Mouse (Mus musculus): Measurements from ENCODE around the gene Emilin2.

The Emilin2 gene

DNA sequence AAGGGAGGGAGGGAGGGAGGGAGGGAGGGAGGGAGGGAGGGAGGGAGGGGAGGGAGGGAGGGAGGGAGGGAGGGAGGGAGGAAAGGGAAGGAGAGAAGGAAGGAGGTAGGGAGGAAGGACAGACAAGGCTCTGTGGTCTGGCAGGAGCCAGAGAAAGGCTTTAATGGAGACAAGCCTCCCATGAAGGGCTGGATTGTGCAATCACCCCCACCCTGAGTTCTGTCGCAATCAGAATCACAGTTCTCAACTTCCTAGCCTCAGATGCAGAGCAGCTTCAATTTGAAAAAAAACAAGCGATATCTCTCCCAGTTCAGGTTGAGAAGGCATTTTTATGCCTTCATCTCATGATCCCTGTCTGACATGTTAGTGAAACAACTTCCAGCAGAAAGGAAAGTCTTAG, 11.4 kb downstream of the Emilin2 start:
- no peak for DNase-seq (ENCODE audit: low read depth, low spot score)

DNA sequence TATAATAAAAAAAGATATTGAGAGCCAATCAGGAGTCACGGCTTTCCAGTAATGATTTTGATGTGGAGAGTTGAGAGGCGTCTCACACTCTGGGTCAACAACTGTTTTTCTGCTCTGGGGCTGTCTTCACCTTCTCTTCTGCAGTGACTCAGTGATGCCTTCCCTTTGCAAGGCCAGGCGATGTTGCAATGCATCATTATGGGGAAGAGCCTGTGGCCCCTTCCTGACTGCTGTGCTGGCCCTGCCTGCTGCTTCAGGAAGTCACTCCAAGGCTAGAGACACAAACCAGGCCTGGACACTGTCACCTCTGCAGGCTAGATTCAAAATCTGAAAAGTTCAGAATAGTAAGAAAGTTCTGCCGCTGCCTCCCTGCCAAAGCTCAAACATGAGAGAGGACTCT, 11.9 kb downstream of the Emilin2 start:
- DNase-seq (ENCODE audit: low read depth, low spot score) = no peak

DNA sequence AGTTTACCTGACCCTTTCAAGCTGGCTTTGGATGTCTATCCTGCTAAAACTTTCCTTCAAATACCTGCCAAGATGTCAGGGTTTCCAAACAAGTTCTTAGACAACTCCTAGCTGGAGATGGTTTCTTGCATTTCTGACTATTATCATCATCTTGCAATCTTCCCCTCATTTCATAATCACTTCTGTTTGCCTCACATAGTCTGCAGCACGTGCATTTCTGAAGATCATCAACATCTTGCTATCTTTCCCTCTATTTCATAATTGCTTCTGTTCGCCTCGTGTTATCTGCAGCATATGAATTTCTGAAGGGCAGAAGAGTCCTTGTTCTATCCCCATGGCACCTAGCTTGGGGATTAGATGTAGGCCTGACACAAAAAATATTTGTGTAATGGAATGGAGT, 17.2 kb downstream of the Emilin2 start:
- DNase-seq (ENCODE audit: low read depth, low spot score) = no peak

DNA sequence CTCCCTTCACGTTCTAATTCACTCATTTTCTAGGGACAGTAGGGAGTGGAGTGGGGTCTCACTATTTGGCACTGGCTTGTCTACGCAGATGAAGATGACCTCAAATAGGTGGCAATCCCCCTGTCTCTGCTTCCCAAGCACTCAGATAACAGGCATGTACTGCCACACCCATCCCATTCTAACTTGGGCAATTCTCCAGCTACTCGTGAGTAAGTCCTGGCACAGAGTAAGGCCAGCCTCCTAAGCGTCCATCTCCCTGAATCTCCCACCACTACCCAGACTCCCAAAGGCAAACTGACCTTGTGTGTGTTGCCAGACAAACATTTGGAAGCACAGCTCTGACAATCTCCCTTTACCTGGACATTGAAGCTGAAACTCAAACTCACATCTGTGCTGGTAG, 18.9 kb downstream of the Emilin2 start:
- DNase-seq (ENCODE audit: low read depth, low spot score) = no peak

DNA sequence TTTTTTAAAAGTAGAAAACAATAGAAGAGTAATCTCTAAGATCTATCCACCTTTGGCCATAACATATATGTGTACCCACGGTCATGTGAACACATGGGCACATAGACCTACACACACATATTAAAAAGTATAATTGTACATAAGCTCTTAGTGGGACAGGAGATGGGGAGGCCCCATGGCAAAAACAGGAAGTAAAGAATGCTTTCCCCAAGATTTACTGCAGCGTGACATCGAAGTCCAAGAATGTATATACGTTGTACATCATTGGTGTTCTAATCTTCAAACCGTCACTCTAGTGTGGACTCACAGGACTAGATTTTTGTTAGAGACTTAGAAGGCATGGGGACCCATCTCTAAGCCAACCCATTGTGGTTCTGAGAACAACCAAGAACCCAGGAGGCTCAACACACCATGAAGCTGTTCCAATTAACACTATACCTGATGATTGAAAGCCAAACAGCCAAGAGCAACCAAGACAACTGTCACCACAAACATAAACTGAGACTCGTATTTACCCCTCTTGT, 19.8 kb downstream of the Emilin2 start:
- no peak for DNase-seq (ENCODE audit: low read depth, low spot score)

DNA sequence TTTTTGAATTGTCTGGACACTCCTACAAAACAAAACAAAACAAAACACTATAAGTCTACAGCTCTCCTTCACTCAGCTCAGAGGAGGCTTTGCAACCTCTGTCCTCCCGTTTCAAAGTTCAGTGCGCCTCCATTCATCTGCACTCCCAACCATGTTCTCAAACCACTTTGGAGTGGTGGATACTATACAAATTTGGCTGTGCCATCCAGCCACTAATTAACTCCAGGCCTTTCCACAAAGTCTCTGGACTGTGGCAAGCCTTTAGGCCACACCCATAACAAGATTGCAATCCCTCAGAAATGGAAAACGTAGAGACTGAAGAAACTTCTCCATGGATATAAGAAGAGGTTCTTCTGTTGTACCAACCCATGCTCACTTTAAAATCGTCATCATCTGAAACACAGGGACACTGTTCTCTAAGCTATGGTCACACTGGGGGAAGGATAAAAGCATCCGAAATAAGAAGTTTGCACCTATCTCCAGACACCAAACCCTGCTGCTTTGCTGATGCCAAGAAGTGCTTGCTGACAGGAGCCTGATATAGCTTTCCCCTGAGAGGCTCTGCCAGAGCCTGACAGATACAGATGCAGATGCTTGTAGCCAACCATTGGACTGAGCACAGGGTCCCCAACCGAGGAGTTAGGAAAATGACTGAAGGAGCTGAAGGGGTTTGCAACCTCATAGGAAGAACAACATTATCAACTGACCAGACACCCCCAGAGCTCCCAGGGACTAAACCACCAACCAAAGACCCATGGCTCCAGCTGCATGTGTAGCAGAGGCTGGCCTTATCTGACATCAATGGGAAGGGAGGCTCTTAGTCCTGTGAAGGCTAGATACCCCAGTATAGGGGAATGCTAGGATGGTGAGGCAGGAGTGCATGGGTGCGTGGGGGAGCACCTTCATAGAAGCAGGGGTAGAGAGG, 21.0 kb downstream of the Emilin2 start:
- DNase-seq (ENCODE audit: low read depth, low spot score) = no peak

DNA sequence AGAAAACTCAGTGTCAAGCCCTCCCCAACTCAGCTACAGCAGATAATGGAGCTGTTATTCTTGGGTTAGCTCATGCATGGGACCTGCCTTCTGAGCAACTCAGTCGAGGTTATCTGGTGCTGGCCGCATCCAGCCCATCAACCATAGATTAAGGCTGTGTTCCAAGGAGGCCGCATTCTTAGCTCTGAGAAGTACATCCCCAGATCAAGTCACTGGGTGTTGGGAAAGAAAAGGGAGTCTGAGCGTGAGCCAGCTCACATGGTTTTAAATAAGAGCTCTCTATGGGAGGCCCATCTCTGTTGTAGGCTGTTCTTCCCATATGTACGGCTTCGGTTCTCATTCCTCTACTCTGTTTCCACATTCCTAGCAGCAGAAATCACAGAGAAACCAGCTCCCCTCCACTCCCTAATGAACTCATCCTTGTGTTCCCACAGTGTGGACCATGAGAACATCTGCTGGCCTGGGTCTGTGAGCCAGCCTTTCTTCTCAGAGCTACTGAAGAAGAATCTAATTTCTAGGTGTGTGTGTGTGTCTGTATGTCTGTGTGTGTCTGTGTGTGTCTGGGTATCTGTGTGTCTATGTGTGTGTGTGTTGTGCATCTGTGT, 22.1 kb downstream of the Emilin2 start:
- DNase-seq (ENCODE audit: low read depth, low spot score) = no peak

DNA sequence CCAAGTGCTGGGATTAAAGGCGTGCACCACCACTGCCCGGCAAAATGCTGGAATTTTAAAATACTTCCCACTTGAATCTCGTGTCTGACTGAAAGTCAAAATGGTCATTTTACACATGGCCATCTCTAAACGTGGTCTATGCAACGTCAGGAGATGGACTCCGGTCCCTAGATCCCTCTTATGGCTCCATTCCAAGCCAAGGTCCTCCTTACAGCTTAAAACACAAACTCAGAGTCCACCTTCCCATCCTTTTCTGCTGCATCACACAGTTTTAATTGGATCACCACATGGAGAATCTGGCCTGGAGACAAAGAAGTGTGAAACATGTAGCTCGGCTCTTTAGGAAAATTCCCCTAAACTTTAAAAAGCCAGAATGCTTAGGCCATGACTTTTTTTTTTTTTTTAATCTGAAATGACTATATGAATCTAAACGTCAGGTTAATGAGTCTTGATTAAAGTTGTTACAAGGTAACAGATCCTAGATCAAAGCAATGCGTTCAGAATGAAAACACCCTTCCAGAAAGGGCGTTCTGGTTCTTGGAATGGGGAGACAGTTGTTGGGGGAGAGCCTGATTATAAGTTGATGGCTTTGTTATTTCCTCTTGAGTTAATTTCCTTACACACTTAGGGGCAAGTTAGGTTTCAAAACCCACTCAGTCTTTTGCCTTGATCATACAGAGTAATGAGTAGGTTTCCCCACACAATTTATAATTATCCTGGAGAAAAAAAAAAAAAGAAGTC, 22.8 kb downstream of the Emilin2 start:
- DNase-seq (ENCODE audit: low read depth, low spot score) = no peak

DNA sequence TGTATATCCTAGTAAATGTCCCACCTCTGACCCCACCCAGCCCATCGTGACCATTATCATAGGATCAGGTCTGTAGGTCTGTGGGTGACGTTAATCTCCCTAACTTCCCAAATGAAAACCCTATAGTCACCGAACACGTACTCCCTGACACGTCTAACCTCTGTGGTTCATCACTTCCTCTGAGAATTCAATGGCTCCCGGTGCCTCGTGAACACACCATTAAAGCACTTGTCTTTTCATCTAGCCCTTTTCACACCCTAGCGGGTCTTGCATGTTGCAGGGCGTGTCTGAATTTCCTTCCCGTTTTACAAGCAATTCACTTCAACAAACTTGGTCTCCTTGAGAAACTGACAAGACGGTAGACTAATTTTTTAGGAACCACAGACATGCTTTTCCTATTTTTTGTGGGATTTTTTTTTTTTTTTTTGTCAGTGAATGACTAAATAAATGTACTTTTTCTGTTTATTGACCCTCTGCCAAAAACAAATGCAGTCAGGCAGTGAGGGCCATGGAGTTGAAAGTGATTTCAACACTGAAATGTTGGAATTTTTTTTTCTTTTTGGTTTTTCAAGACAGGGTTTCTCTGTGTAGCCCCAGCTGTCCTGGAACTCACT, 23.5 kb downstream of the Emilin2 start:
- no peak for DNase-seq (ENCODE audit: low read depth, low spot score)

DNA sequence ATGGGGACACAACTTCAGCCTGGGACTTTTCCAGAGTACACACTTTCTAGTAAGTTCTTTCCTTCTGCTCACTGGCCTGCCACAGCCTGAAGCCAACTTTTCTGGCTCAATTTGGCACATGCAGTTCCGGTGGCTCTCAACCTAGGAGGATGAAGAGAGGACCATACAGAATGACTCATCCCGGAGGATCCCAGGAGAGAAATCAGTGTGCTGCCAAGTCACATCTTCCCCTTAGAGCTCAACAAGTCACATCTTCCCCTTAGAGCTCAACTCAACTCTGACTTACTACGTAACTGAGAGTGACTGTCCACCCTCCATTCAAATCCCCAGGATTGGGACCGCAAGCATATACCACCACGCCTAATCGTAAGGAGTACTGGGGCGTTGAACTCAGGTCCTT, 24.2 kb downstream of the Emilin2 start:
- no peak for DNase-seq (ENCODE audit: low read depth, low spot score)

DNA sequence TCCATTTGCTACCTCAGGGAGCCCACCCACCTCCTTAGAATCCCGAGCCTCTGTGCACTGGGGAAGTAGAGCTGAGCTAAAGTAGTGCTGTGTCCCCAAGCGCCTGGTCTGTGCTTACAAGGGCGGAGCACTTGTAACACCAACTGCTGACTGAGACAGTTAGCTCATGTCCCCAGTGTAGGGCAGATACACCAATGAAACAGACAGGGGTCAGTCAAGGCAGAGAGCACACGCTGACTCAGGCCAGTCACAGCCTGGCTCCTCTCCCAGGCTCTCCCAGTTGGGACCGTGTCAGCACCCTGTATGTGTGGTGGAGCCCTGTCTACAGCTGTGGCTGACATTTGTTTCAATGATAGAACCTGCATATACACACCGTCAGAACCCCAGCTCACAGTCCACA, 25.8 kb downstream of the Emilin2 start:
- no peak for DNase-seq (ENCODE audit: low read depth, low spot score)

DNA sequence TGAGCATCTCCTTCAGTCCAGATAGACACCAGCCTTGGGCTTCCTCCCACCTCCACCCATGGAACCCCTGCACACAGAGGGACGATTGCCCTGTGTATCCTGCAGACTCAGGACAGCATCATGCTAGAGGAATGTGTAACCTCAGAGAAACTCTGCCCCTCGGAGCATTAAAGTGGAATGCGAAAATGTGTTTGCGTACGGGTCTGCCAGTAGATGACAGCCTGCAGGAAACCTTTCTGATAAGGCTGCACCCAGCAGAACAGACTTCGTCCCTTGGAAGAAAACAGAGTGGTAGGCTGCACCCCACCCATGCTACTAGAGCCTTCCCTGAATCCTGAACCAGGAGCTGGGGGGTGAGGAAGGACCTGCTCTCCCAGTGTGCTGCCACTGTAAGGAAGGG, 26.9 kb downstream of the Emilin2 start:
- DNase-seq (ENCODE audit: low read depth, low spot score) = no peak

DNA sequence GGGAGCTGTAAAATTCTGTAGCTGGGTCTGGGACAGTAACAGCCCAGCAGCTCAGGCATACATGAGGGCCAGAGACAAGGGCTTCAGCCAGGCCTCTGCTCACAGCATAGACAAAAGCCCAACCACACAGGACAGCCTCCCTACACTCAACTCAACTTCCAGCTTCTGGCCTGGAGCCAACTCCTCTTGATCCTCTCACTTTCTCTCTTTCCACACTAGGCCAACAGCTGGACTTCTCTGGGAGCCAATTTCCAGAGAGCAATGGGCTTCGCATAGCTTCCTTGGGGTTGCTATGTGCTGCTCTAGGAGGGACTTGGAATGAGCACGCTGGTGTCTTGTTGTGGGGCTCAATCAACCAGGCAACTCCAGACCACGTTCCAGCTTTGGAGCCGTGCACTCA, 28.5 kb downstream of the Emilin2 start:
- no peak for DNase-seq (ENCODE audit: low read depth, low spot score)

DNA sequence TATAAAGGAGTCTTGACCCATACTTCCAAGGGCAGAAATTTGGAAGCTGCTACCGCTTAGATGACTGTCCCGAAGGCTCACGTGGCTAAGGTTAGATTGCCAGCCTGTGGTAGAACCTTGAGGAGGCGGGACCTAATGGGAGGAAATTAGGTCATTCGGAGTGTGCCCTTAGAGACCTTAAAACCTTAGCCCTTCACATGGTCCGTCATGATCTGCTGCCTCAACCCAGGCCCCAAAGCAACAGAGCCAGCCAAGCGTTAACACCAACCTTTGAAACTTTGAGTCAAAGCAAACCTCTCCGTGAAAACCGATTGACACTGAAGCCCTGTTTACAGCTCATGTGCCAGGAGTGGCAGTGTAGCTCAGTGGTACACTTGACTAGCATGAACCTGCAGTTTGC, 29.1 kb downstream of the Emilin2 start:
- no peak for DNase-seq (ENCODE audit: low read depth, low spot score)

DNA sequence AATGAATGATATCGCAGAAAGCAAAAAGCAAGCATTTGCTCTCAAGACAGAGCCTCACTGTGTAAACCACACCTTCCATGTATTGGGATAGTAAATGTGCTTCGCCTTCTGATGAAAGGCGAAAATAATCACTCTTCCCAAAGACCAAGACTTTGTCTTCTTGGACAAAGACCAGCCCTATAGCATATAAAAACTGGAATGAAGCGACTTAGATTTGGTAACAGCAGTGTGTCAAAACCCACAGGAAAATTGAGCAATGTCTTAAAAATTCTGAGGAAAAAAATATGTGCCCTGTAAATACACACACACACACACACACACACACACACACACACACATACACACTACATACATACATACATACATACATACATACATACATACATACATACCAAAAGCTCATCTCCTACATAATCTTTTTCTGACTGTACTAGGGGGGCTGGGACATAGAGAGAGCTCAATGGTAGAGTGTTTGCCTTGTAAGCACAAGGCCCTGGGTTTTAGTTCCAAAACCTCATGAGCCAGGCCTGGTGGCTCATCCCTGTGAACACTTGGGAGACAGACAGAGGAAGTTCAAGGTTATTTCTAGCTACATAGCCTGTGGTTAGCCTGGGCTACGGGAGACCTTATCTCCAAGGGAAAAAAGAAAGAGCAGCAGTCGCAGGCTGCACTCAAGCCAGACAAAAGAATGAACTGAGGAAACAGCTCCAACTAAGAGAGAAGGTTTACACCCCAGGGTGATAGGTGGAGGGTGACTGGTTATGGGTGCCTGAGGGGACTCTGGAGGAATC, 33.9 kb downstream of the Emilin2 start:
- DNase-seq (ENCODE audit: low read depth, low spot score) = no peak

DNA sequence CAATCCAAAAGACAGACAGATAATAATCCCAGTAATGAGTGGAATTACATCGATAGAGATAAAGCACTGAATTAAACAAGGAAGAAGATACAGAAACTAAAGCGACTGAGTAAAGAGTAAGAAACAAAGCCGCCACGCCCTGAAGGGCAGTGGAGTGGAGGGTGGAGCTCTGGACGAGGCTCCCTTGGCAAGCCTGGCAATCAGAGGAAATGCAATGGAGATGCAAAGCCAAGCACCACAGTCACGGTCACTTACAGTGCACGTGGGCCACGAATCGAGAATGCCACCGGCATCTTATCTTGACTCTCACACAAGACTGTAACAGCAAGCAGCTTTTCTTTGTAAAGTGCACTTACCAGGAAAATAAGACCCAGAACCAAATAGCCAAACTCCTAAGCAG, 35.0 kb downstream of the Emilin2 start:
- no peak for DNase-seq (ENCODE audit: low read depth, low spot score)

DNA sequence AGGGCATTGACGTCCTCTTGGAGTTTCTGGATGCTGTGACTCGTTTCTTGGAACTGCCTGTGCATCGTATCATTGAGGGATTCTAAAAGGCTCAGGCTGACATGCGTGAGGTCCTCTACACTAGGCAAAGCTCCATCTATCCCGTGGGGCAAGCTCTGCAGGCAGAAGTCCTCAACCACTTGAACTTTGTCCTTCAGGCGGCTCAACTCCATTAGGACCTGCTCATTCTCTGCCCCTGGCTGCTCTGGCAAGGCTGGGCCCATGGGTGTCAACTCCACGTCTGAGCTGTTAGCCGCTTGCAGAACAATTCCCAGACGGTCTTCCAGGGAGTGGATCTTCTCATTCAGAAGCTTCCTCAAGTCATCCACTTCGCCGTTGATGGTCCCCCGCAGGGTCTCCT, 37.9 kb downstream of the Emilin2 start:
- no peak for DNase-seq (ENCODE audit: low read depth, low spot score)

DNA sequence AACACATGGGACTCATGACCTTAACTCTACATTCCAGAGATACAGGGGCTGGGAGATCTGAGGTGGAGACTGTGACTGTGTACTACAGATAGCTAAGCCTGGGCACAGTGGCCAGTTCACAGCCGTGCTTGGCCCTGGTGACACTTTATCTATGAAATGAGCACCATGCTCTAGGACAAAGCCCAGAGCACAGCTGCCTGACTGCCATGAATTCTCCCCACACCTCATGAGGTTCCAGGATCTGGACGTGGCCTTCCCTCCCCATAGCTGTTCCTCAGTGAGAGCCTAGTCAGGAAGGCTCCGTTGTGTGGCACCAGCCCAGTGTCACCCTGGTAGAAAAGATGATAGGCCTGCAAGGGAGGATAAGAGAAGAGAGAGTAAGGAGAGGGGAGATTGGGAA, 43.2 kb downstream of the Emilin2 start:
- DNase-seq (ENCODE audit: low read depth, low spot score) = no peak

DNA sequence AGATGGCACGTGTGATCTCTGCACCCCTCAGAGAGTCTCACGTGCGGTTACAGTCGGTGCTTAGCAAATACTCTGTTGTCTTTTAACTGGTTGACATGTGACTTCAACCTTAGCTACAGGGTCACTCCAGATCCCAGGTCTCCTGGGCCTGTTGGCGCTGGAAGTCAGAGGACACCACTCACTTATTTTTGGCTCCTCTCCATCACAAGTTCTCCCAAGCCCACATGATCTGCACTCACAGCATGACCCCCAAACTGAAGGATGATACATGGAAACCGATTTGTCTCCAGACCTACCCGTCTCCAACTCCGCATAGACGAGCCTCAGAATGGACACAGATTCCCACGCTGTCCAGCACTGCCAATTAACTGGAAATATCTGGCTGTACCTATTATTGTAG, 43.6 kb downstream of the Emilin2 start:
- DNase-seq (ENCODE audit: low read depth, low spot score) = no peak

DNA sequence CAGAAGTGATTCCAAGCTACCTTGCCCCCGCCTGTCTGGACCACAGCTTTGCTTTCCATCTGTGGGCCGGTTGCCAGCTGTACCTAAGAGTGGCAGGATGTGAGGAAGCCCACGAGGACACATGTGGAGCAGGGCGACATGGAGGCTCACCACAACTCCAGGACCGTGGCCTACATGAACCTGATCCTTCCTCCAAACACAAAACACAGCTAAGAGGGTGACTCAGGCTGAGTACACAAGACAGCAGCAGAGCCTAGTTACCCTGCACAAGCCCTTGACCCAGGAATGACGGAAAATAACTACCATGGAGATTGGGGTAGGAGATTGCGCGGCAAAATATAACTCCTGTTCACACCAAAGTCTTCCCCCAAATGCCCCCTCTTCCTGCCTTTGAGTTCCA, 44.4 kb downstream of the Emilin2 start:
- no peak for DNase-seq (ENCODE audit: low read depth, low spot score)

Data from A20 (cell line).